Mouse (Mus musculus) forebrain, postnatal 0 days (tissue): ENCODE data around the gene Olfr284. TPM values are rescaled to one million over a fixed set of nuclear protein-coding genes. Genes with fewer than 3 reads are reported as not detected.

ENCODE experiments used
- ATAC-seq: fragments of 200-750 bp; cut with Nextera tagmentation; 2 replicates; pipeline ENCODE4 v1.8.0; 2017; ENCODE audit warnings: mild to moderate bottlenecking, moderate library complexity
- DNase-seq: peaks from one replicate; pipeline ENCODE4 v3.0.0-alpha.2; 2015
- H3K27ac ChIP-seq: fragments of 300-500 bp; sonication (generic); 2 replicates; pipeline ENCODE4 v1.5.1; 2014; ENCODE audit warnings: low read depth, mild to moderate bottlenecking, antibody characterized with exemption, low read length, moderate library complexity, mixed read lengths
- H3K27me3 ChIP-seq: fragments of 300-500 bp; sonication (generic); 2 replicates; pipeline ENCODE4 v1.6.1; 2014; ENCODE audit warnings: mild to moderate bottlenecking, low read length, mixed read lengths; ENCODE audit not compliant: insufficient read depth
- H3K36me3 ChIP-seq: fragments of 300-500 bp; sonication (generic); 2 replicates; pipeline ENCODE4 v1.6.1; 2014; ENCODE audit warnings: mild to moderate bottlenecking, moderate library complexity; ENCODE audit not compliant: insufficient read depth
- H3K4me1 ChIP-seq: fragments of 300-500 bp; sonication (generic); 2 replicates; pipeline ENCODE4 v1.6.1; 2014; ENCODE audit warnings: antibody characterized with exemption; ENCODE audit not compliant: insufficient read depth
- H3K4me2 ChIP-seq: fragments of 300-500 bp; sonication (generic); 2 replicates; pipeline ENCODE4 v1.6.1; 2014; ENCODE audit warnings: low read depth, mild to moderate bottlenecking, moderate library complexity
- H3K4me3 ChIP-seq: fragments of 300-500 bp; sonication (generic); 2 replicates; pipeline ENCODE4 v1.5.1; 2014; ENCODE audit warnings: low read depth, low read length, mixed read lengths
- H3K9ac ChIP-seq: fragments of 300-500 bp; sonication (generic); 2 replicates; pipeline ENCODE4 v1.6.1; 2014; ENCODE audit warnings: mild to moderate bottlenecking
- H3K9me3 ChIP-seq: fragments of 300-500 bp; sonication (generic); 2 replicates; pipeline ENCODE4 v1.6.1; 2016; ENCODE audit warnings: low read length
- CTCF ChIP-seq: sonication (generic); IDR thresholded peaks from 2 replicates; pipeline ENCODE4 v1.5.1; 2016; ENCODE audit warnings: antibody characterized with exemption, control low read depth, low read depth
- WGBS: fragments of 180-500 bp; shearing (Covaris S2); extraction: QIAGEN DNeasy Blood & Tissue Kit; methylation state at CpG from one replicate; pipeline ENCODE4 v1.1.7; 2014; 5-methylcytosine and 5-hydroxymethylcytosine counted together
- polyA plus RNA-seq: library from polyadenylated mRNA; unstranded; fragments of >200 nt; fragmentation: Nextera tagmentation; extraction: Ambion mirVana; gene quantifications from 2 replicates; pipeline ENCODE4 v1.2.1, GENCODE M21; 2015
- total RNA-seq: library from RNA; depleted of rRNA; stranded (reverse); fragments of >200 nt; gene quantifications from 2 replicates; pipeline ENCODE4 v1.2.3, GENCODE M21; 2014; rRNA removed

The Olfr284 gene
- total and polyA plus RNA-seq, 2 experiments from 2014 or later, result 0.81 TPM; not detected in 1

DNA sequence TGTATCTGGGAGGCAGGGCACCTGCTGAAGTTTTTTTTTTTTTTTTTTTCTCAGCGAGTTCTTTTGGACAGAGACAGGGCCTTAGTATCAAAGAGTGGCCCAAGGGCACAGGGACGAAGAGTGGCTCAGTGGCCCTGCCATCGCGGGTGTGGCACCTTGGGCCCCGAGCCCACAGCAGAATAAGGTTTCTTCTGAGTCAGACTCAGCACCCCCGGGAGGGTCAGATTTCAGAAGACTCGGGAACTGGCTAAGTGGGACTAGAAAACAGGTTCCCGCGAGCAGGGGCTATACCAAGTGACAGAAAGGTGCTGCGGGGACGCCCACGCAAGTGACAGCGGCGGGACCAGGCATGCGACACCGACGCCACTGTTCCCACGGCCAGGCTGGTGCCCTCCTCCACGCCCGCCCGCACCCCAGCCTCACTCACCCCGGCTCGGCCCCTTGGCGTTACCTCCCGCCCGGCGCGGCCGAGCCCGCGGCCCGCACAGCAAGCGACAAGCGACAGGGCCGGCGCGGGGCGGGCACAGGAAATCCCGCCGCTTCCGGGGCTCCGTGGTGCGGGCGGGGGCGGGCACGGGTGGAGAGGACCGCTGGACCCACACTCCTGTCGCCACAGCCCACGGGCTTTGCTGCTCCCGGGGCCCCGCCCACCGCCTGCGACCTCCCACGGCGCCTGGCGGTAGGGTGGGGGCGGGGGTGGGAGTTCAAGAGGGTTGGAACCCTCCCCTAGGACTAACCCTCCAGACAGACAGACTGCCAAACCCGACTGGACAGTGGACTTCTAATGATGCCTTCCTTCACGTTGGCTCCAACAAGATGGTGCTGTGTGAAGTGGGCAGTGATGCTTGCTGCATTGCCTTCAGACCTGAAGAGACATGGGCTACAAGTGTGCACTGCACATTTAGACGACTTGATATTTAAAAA is 44.9 kb downstream of the Olfr284 start, which contains the start of gene Zfp641:
Gene Zfp641 (minus strand): TSS at position 534 of the 924 bp plus-strand sequence.
- H3K9me3 ChIP-seq, result 0 out of 2 replicates have a peak, but pooled peaks cover 3% of the 10 kb centered on the region
- H3K4me2 ChIP-seq, result peak within 1 kb of the TSS; percentile 81
- no peak for TF ChIP-seq CTCF
- ATAC-seq, result peak; percentile 77
- peak within 1 kb of the TSS; percentile 82 for H3K9ac ChIP-seq
- no peaks in the 10 kb centered on the region for H3K4me1 ChIP-seq
- peak; percentile 54 for DNase-seq
- peak within 1 kb of the TSS; percentile 35; the same call in 1 of the 2 replicates for H3K27ac ChIP-seq
- peak within 1 kb of the TSS; percentile 65 for H3K4me3 ChIP-seq
- no peaks in the 10 kb centered on the region for H3K27me3 ChIP-seq
- 1% methylated on average over 60 of the region's 60 CpGs for WGBS
- H3K36me3 ChIP-seq, result no peaks in the 10 kb centered on the region

GRCm38 (mm10) chr15:98293651-98294050 is 47.1 kb downstream of the Olfr284 start:
- Histone ChIP-seq H3K4me1 (no peaks in the 10 kb centered on the region), H3K27me3 (no peaks in the 10 kb centered on the region), H3K9ac (no peak overlapping the region), H3K4me2 (no peak overlapping the region), H3K27ac (no peak overlapping the region), H3K9me3 (no peaks in the 10 kb centered on the region), H3K4me3 (no peak overlapping the region), H3K36me3 (peaks cover 6% of the 10 kb centered on the region; the same call in 1 of the 2 replicates)
- ATAC-seq, result no peak
- 92% methylated on average over 8 of the region's 8 CpGs for WGBS
- TF ChIP-seq CTCF, result no peak
- DNase-seq, result no peak

Other genes with a start within 250 kb of the Olfr284 start
- gene Pfkm, start 248.4 kb downstream of the Olfr284 start, total RNA-seq, result 90.1 and 91.9 TPM in 2 replicates
- gene Pfkm, start 248.4 kb downstream of the Olfr284 start, polyA plus RNA-seq, result 76.4 and 86.3 TPM in 2 replicates
- 13.6 and 19.8 TPM in 2 replicates for gene Senp1, start 247.2 kb downstream of the Olfr284 start, total RNA-seq
- 8.5 and 12.2 TPM in 2 replicates for gene Senp1, start 247.2 kb downstream of the Olfr284 start, polyA plus RNA-seq
- 46.3 and 56.9 TPM in 2 replicates for gene Asb8, start 175.4 kb downstream of the Olfr284 start, total RNA-seq
- 36.5 and 46.8 TPM in 2 replicates for gene Asb8, start 175.4 kb downstream of the Olfr284 start, polyA plus RNA-seq
- gene Ccdc184, start 173.8 kb downstream of the Olfr284 start, total RNA-seq, result 50.7 and 66.0 TPM in 2 replicates
- 56.3 and 68.9 TPM in 2 replicates for gene Ccdc184, start 173.8 kb downstream of the Olfr284 start, polyA plus RNA-seq
- gene Olfr288, start 145.4 kb downstream of the Olfr284 start, total RNA-seq, result not detected in 2 replicates
- gene Olfr288, start 145.4 kb downstream of the Olfr284 start, polyA plus RNA-seq, result 0.10 TPM in 1 of 2 replicates, not detected in the other
- 0.08 and 0.29 TPM in 2 replicates for gene Gm44579, start 120.0 kb downstream of the Olfr284 start, total RNA-seq
- gene Gm44579, start 120.0 kb downstream of the Olfr284 start, polyA plus RNA-seq, result 0.15 TPM in 1 of 2 replicates, not detected in the other
- gene Olfr287, start 119.9 kb downstream of the Olfr284 start, total RNA-seq, result 0.15 and 0.24 TPM in 2 replicates
- gene Olfr287, start 119.9 kb downstream of the Olfr284 start, polyA plus RNA-seq, result 0.25 and 0.45 TPM in 2 replicates
- not detected in 2 replicates for gene Olfr286, start 106.5 kb downstream of the Olfr284 start, total RNA-seq
- not detected in 2 replicates for gene Olfr286, start 106.5 kb downstream of the Olfr284 start, polyA plus RNA-seq
- gene H1fnt, start 83.7 kb downstream of the Olfr284 start, total RNA-seq, result not detected in 2 replicates
- gene H1fnt, start 83.7 kb downstream of the Olfr284 start, polyA plus RNA-seq, result not detected in 2 replicates
- 11.4 and 14.8 TPM in 2 replicates for gene Zfp641, start 44.8 kb downstream of the Olfr284 start, total RNA-seq
- gene Zfp641, start 44.8 kb downstream of the Olfr284 start, polyA plus RNA-seq, result 3.8 and 6.6 TPM in 2 replicates
- gene Olfr285, start 23.6 kb downstream of the Olfr284 start, total RNA-seq, result not detected in 2 replicates
- not detected in 2 replicates for gene Olfr285, start 23.6 kb downstream of the Olfr284 start, polyA plus RNA-seq
- gene Olfr283, start 40.0 kb upstream of the Olfr284 start, total RNA-seq, result not detected in 2 replicates
- gene Olfr283, start 40.0 kb upstream of the Olfr284 start, polyA plus RNA-seq, result not detected in 2 replicates
- not detected in 2 replicates for gene Olfr282, start 90.2 kb upstream of the Olfr284 start, total RNA-seq
- not detected in 2 replicates for gene Olfr282, start 90.2 kb upstream of the Olfr284 start, polyA plus RNA-seq
- not detected in 2 replicates for gene Olfr281, start 111.6 kb upstream of the Olfr284 start, total RNA-seq
- gene Olfr281, start 111.6 kb upstream of the Olfr284 start, polyA plus RNA-seq, result not detected in 2 replicates
- gene OR5BS1P, start 128.9 kb upstream of the Olfr284 start, total RNA-seq, result not detected in 2 replicates
- gene OR5BS1P, start 128.9 kb upstream of the Olfr284 start, polyA plus RNA-seq, result not detected in 2 replicates
- gene Lalba, start 141.7 kb upstream of the Olfr284 start, total RNA-seq, result not detected in 2 replicates
- not detected in 2 replicates for gene Lalba, start 141.7 kb upstream of the Olfr284 start, polyA plus RNA-seq
- gene Olfr279, start 151.4 kb upstream of the Olfr284 start, total RNA-seq, result not detected in 2 replicates
- gene Olfr279, start 151.4 kb upstream of the Olfr284 start, polyA plus RNA-seq, result not detected in 2 replicates
- gene Kansl2, start 193.3 kb upstream of the Olfr284 start, total RNA-seq, result 69.9 and 74.1 TPM in 2 replicates
- 109 and 110 TPM in 2 replicates for gene Kansl2, start 193.3 kb upstream of the Olfr284 start, polyA plus RNA-seq
- 51.1 and 52.0 TPM in 2 replicates for gene Ccnt1, start 229.9 kb upstream of the Olfr284 start, total RNA-seq
- 35.5 and 47.0 TPM in 2 replicates for gene Ccnt1, start 229.9 kb upstream of the Olfr284 start, polyA plus RNA-seq
- not detected in 2 replicates for gene 4930415O20Rik, start 230.0 kb upstream of the Olfr284 start, total RNA-seq
- gene 4930415O20Rik, start 230.0 kb upstream of the Olfr284 start, polyA plus RNA-seq, result 0.51 TPM in 1 of 2 replicates, not detected in the other